Mouse (Mus musculus) bone marrow macrophage, adult 2 months (primary cell): ENCODE data around the gene Rpp25l.

Source experiments
- CTCF ChIP-seq: IDR thresholded peaks from 2 replicates; pipeline ENCODE4 v1.5.1; 2012; ENCODE audit warnings: low read depth, mild to moderate bottlenecking, low read length, moderate library complexity
- POLR2A ChIP-seq: IDR thresholded peaks from 2 replicates; pipeline ENCODE4 v1.6.1; 2012; ENCODE audit warnings: mild to moderate bottlenecking, low read depth, low read length, borderline replicate concordance

- TF ChIP-seq CTCF = no peak
- TF ChIP-seq POLR2A = no peak
Measured at GRCm38 (mm10) chr4:41671500-41671899, 41.8 kb downstream of the Rpp25l start.
